Mouse (Mus musculus) E14TG2a.4 (cell line): ENCODE data around the gene Gpld1.

Source experiments
- CTCF ChIP-seq: conservative IDR thresholded peaks from 2 replicates; pipeline ENCODE4 v1.5.1; 2014; ENCODE audit warnings: low read length
- POU5F1 ChIP-seq: IDR thresholded peaks from 2 replicates; pipeline ENCODE4 v1.6.1; 2014; ENCODE audit warnings: low read length, borderline replicate concordance

DNA sequence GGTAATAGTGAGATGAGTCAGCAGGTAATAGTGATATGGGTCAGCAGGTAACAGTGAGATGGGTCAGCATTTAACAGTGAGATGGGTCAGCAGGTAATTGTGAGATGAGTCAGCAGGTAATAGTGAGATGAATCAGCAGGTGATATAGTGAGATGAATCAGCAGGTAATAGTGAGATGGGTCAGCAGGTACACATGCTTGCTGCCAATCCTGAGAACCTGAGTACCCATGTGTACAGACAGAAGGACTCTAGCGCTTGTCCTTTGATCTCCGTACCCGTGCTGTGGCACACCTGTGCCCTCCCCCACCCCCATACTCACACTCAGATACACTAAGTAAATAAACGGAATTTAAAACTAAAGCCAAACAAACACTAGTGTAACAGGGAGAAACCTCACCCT, 28.0 kb upstream of the Gpld1 start:
- TF ChIP-seq CTCF, result no peak
- TF ChIP-seq POU5F1, result no peak
